Mouse (Mus musculus) fibroblast of lung, adult 2 months (primary cell): ENCODE measurements around the gene Crybb1.

Experiments used
- DNase-seq: peaks from one replicate; pipeline ENCODE4 v3.0.0-alpha.2; 2011; ENCODE audit warnings: low read depth

Gene Crybb1

GRCm38 (mm10) chr5:112255426-112255825, at the start of gene Crybb1:
TSS of gene Crybb1 (plus strand) at chr5:112255815.
- DNase-seq, result no peak

- no peak for DNase-seq
These were observed 48.9 kb upstream of the Crybb1 start for GRCm38 (mm10) chr5:112206543-112207255.

- no peak for DNase-seq
These were observed 47.3 kb upstream of the Crybb1 start for GRCm38 (mm10) chr5:112208321-112208720.

- no peak for DNase-seq
These were observed 45.5 kb upstream of the Crybb1 start for GRCm38 (mm10) chr5:112210104-112210503.

GRCm38 (mm10) chr5:112211911-112212310, 43.7 kb upstream of the Crybb1 start:
- no peak for DNase-seq

GRCm38 (mm10) chr5:112212711-112213264, 42.8 kb upstream of the Crybb1 start:
- DNase-seq, result no peak

GRCm38 (mm10) chr5:112213331-112214240, 42.0 kb upstream of the Crybb1 start:
- DNase-seq, result no peak

- DNase-seq, result no peak
These were observed 41.2 kb upstream of the Crybb1 start for GRCm38 (mm10) chr5:112214419-112214818.

- no peak for DNase-seq
These were observed 40.3 kb upstream of the Crybb1 start for GRCm38 (mm10) chr5:112215291-112215751.

GRCm38 (mm10) chr5:112215801-112216251, 39.8 kb upstream of the Crybb1 start:
- DNase-seq, result no peak

GRCm38 (mm10) chr5:112216335-112216734, 39.3 kb upstream of the Crybb1 start:
- no peak for DNase-seq

GRCm38 (mm10) chr5:112217031-112217430, 38.6 kb upstream of the Crybb1 start:
- DNase-seq, result no peak

GRCm38 (mm10) chr5:112218679-112219078, 36.9 kb upstream of the Crybb1 start:
- DNase-seq, result no peak

- DNase-seq, result no peak
These were observed 36.2 kb upstream of the Crybb1 start for GRCm38 (mm10) chr5:112219398-112219797.

GRCm38 (mm10) chr5:112220203-112220602, 35.4 kb upstream of the Crybb1 start:
- DNase-seq, result no peak

- DNase-seq, result no peak
These were observed 30.0 kb upstream of the Crybb1 start for GRCm38 (mm10) chr5:112225591-112225990.

GRCm38 (mm10) chr5:112227354-112227753, 28.3 kb upstream of the Crybb1 start:
- DNase-seq, result no peak

GRCm38 (mm10) chr5:112227898-112228239, 27.7 kb upstream of the Crybb1 start:
- no peak for DNase-seq

- DNase-seq, result no peak
These were observed 27.2 kb upstream of the Crybb1 start for GRCm38 (mm10) chr5:112228240-112229076.

- DNase-seq, result no peak
These were observed 19.8 kb upstream of the Crybb1 start for GRCm38 (mm10) chr5:112235806-112236205.

GRCm38 (mm10) chr5:112236631-112237030, 19.0 kb upstream of the Crybb1 start:
- DNase-seq, result no peak

- DNase-seq, result no peak
These were observed 18.2 kb upstream of the Crybb1 start for GRCm38 (mm10) chr5:112237439-112237838.
